Mouse (Mus musculus) skeletal muscle tissue, adult 2 months (tissue): ENCODE data around the gene Vwa5b1.

ENCODE experiments used
- DNase-seq: peaks from one replicate; pipeline ENCODE4 v3.0.0-alpha.2; 2012; ENCODE audit warnings: low read depth, low spot score

Vwa5b1 gene

DNA sequence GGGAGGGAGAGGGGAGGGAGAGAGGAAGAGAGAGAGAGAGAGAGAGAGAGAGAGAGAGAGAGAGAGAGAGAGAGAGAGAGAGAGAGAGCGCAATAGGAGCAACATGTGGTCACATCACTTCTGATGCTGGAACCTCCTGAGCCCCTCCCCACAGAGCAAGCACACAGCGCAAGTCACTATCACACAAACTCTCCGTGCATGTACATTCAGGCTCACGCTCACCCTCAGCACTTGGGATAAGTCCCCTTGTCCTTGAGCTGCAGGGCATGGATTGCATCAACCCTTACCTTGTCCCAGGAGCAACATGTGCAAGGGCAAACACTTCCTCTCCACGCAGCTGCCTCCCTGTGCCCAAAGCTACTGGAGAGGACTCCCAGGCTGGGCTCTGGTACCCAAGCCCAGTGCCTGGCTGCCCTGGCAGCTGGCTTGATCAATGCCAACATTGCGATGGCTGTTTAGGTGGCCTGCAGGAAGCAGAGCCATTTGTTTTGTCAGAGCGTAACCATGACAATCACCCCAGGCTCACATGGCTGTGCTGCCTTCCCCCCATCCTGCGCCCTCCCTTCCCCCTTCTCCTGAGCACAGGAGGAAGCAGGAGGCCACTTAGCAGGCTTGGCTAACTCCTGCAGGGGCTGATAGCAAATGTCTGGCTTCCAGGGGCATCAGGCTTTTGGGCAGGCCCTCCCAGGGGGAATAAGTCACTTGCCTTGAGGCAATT lies at the start of gene Vwa5b1:
TSS of gene Vwa5b1 (minus strand) at position 457 of the 718 bp plus-strand sequence.
- no peak for DNase-seq

DNA sequence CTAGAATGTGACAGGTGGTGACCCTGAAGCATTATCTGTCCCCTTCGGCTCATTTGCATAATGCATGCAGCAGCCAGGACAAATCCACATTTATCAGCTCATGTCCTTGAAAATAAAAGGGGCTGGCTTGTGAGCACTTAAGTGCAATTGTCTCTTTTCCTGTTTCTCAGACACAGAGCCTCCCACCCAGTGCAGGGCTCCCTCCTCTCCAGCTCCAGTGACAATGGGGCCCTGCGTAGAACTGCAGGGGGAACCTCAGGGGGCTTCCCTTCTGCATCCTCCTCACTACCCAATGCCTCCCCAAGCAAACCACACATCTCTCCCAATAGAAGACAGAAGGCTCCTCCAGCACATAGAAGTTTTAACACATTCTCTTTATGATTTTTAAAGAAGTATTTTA lies 47.1 kb upstream of the Vwa5b1 start:
- no peak for DNase-seq

DNA sequence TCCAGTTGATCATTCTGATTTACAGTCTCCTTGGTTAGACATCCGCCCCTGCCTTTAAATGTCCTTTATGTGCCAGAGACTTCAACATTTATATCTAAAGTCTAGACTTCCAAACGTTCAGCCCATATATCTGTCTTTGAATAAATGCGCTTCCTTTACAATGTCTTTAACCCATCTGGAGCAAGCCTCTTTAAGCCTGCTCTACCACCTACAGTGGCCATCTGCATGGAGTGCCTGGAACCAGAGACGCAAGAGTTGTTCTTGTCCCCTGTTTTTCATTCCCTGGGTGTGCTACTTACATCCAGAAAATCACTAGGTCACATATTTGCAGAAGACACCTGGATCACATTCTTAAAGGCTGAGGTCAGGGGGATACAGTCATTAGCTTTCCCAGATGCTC lies 44.4 kb upstream of the Vwa5b1 start:
- DNase-seq, result no peak

DNA sequence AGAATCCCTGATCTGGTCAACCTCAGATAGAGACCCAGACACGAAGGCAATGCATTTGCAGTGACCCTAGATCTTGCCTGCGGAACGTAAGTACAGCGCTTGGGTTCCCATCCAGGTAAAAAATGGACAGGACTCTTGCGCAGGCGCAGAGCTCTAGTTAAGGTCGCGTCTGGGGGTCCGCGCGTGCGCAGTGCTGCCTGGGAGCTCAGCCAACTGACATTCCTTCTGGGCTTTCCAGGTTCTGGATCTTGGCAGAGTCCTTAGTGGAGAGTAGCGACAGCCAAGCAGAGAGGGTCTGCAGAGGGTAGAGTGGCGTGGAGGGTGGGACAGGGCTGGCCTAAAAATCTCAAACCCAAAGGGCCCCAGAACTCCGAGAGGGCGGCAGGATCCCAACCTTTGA lies 41.9 kb upstream of the Vwa5b1 start:
- DNase-seq, result no peak

DNA sequence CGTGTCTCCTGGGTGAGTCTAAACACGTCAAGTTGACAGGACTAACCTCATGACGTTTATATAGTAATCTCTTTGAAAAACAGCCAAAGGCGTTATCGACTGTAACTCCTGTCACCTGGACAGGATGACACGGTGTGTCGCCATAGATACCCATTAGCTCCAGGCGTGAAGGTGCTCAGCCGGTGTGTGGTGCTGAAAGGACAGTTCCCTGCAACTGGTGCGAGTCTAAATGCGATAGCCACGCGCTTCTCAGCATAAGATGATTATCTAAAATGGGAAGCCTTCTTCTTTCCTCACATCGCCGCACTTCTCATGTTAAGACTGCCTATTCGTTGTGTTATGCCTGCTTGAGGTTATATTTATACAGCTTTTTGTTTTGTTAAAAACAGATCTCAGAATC lies 40.8 kb upstream of the Vwa5b1 start:
- no peak for DNase-seq

DNA sequence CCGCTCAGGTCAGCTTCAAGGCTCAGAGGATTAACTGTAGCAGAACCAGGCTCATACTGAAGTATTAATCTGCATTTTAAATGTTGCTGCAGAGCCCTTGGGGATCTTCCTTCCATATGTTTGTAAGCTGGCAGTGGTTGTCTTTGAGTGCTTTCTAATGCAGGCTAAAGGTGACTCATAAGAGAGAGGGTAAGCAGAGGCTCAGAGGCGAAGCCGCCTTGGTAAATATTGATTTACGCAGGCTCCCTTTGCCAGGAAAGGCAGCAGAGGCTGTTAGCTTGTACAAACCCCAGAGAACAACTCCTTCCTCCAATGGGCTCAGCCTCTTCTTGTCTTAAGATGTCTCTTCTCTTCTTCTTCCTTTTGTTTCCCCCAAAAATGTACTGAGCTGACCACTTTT lies 36.5 kb upstream of the Vwa5b1 start:
- DNase-seq, result no peak

DNA sequence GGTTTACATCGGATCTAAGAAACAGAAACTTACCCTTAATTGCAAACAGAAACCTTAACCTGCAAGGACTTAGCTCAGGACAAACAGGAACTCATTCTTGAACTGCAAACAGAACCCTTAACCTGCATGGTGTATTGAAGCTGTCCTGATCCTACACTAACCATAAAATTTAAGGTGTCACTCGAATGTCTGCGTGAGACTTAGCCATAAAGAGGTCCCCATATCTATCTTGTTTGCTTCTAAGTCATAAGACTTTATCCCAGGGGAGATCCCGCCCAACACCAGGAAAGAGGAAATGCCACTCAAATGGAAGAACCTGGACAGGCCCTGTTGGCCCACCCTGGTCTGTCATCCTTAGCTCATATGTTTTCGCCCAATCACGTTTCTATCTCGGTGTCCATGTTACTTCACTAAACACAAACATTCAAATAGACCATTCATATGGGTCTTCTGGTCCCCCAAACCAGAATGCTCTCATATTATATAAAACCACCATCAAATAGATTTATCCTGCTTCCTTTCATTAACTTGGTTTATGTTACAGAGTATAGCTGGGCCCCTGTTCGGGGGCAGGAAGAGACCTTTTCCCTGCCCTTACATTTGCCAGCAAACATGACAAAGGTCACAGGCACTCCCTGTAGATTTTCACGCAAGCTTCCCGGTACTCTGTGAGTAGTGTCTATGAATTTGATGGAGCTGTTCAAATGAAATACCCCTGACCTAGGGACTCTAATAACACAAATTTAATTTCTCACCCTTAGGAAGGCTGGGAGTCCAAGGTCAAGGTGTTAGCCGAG lies 34.6 kb upstream of the Vwa5b1 start:
- no peak for DNase-seq

DNA sequence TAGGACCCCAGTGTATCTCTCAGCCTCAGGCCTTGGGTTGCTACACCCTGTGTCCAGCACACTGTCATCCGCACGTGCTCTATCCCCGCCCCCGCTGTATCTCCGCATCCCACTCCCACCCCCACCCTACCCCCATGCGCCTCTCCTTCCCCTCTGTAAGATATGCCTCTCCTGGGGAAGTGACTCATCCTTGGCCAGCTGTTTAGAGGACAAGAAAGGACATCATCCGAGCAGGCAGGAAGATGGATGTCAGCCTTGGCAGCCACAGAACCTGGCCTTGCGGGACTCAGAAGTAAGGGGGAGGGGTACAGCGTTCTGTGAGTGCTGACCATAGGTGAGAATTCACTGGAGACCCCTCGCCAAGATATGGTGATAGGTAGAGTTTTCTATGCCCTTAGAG lies 30.8 kb upstream of the Vwa5b1 start:
- no peak for DNase-seq

DNA sequence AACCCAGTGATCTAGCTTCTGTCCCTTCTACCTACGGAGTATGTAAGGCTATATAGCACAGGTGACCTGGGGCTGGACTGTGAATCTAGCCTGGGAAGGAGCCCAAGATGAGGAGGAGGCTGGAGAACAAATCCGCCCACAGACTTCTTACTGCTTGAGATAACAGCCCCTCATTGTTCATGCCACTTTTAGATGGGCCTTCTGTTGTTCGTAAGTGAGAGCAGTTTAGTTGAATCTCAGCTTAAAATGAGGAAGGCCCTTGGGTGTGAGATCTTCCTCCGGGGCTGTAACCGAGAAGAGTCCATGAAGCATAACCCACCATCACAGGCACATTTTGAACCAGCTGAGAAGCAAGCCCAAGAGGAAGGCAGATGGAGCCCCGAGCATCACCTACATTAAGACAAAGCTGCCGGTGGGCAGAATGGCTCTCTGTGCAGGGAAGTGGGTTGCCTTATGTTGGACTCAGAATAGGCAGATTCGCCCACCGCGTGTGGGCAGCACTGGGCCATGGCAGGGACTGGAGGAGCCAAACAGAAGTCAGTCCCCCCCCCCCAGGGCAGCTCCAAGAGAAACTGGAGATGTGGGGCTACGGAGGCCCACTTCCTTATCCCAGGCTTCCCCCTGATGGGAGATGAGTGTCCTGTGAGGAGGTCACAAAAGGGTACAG lies 24.4 kb upstream of the Vwa5b1 start:
- no peak for DNase-seq

DNA sequence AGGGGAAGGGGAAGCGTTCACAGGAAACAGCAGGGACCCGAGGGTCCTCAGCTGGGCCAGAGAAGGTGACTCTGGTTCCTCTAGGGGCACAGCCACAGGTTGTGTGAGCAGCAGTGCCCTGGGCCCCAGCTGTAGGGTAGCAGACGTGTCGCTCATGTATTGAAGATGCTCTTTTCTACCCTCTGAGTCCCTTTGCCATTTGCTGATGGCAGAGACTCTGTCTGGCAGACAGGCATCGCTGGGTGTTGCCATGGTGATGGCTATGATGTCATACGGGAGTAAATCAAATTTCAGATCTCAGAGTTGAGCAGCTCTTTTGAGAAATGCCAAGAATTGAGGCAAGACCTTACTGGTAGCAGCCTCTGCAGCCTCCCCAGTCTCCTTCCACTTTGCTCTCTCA lies 17.4 kb upstream of the Vwa5b1 start:
- DNase-seq, result no peak

DNA sequence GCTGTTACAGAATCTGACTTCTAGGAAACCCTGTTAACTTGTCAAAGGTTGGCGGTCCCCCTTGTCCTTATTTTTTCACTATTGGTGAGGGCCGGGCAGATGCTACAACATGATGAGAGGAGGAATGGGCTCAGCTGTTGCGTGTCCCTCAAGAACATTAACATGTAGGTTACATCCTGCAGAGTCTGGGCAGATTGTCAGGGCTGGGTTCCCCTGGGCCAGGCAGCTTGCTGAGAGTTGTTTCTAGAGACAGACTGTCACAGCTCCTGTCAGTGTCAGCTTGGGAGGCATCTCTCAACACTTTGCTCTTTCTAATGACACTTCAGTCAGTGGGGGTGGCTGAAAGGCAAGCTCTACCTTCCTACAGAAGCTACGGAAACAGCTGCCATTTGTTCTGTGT lies 16.2 kb upstream of the Vwa5b1 start:
- DNase-seq, result no peak

DNA sequence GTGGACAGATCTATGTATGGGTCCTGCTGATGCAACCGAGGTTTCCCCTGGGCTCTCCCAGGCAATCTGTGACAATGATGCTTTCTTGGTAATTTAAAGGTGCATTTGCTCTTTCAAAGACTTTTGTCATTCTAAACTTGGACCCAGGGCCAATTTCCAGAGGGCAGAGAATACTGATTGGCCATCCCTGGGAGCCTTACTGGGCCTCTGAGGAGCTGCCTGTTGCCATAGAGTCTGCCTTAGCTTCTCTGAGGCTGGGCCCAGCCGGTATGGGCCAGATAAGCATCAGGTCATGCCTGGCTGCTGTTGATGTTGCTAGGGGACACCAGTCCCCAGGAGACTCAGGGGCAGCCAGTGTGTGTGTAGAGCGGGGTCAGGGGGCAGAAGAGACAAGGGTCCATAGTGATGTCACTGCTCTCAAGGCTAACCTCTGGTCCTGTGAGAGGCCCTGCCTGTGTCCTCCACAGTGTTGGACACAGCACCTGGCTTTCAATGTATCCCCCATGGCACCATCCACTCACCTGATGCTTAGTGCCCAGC lies 12.5 kb upstream of the Vwa5b1 start:
- DNase-seq, result no peak

DNA sequence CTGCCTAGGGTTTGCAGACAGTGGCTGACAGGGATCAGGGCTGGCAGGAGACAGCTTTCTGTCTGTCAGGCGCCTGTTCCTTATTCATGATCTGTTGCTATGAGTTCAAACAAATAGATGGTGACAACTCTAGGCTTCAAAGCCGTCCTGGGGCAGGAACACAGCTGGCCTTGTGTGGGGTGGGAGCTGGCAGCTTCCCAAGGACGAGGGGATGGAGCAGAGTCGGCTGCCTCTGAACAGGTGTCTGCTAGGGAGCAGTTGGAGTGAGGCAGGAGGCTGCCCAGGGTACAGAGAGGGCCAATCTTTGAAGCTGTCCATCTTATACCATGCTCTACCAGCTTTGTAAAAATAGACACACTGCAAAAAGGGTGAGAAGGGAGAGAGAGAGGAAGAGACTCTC lies 6.6 kb upstream of the Vwa5b1 start:
- DNase-seq, result no peak

DNA sequence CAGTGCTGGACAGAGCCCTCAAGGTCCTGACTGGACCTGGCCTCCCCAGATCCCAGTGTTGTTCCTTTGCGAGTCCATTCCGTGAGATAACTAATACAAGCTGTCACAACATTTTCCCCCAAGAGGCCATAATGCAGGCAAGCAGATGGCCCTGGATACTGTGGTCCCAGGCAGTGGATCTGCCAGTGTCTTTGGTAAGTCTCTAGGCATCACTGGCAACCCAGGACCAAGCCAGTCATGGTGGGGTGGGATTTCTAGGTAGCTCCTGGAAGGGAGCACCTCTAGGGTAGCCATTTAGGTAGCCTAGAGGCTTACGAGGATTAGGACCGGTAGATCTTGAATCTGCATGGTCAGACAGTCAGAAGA lies 445 bp upstream of the Vwa5b1 start:
- no peak for DNase-seq

DNA sequence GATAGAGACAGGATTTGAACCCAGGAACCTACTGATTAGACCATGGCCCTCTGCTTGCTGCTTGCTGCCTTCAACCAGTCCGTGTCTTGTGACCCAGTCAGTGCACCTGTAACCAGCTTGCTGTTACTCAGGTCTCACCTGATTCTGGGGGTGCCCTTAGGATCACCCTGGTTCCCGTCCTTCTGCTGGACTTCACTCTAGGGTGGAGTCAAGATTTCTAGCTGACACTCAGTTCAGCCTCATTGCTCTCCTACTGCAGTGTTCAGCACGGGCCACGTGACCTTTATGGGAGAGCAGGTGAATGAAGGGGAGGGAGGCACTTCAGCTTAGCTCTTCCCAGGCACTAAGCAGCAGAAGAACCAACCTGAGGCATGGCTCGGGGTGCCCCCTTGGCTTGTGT lies 7.4 kb downstream of the Vwa5b1 start:
- no peak for DNase-seq

DNA sequence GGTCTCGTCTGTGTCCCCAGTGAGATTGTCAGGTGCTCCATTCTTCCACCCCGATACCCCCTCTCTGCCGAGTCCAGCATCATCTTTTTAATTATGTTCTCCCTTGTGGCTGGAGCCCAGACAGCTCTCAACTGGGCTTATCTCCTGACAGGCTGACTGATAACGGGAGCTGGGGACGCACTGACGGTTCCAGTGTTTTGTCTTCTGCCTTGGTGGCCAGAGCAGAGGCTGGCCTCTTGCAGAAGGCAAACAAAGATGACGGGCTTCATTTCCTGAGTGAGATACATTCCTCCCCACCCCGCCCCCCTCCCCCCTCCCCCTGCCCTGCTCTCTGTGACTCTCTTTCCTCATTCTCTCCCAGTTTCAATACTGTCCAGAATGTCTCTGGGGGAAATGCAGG lies 21.2 kb downstream of the Vwa5b1 start:
- DNase-seq, result no peak

DNA sequence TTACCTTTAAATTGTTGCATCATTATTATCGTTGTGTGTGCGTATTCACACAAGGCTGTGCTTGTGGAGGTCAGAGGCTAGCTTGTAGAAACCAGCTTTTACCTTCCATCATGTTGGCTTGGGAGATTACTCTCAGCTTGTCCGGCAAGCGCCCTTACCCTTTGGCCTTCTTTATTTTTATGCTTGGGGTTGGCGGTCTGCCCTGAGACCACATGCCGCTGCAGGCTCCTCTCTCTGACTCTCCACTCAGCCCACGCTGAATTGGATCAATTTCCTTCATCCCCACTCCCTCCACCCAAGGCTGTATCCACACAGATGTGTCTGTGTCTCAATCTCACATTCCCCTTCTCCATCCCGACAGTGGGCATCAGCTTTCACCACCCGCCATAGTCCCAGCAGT lies 33.8 kb downstream of the Vwa5b1 start:
- DNase-seq, result no peak

DNA sequence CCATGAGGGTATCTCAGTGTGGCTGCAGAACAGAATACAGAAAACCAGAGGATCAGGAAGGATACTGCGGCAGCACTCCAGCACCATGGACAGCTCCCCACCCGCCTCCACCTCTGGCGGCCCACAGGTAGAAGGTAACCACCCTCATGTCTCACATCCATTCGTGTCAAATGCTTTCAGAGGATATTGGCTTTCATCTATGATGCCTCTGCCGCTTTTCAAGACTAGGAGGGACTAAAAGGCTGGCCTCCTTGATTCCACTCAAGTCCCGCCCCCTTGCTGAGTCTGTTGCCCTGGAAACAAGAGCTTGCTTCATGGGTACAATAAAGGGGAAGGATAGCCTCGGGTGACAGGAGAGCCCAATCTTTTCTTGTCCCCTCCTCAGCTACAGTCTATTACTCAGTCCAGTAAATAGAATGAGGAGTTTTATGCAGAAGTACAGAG lies 37.8 kb downstream of the Vwa5b1 start:
- no peak for DNase-seq

DNA sequence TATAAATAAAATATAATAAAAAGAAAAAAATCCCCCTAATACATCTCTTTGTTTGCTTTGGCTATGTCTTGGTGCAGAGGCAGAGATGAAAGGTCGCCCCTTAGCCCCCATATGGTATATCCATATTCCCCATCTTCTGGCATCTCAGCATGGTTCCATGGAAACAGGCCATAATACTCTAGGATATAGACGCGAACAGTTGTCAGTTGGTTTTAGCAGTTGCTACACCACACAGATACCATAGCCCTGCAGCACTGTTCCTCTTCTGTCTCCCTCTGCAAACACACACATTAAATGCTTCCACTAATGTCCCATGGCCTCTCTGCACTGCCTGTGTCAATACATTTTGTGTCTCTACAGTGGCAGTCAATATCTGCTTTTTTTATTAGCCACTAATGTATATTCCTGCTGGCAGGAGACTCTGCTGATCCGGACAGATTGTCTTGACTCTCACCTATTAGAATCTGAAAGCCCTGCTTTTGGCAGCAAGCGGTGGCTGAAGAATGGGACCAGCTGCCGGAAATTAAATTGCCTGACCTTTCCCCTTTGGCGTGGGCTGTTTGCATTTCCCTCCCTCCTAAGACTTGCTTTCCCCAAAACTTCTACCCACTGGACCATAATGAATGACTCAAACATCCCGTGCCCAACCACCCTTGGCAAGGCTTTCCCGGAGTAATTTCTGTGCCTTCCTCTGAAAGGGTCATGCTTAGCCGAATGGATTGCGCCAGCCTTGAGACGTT lies 39.1 kb downstream of the Vwa5b1 start:
- DNase-seq, result no peak

DNA sequence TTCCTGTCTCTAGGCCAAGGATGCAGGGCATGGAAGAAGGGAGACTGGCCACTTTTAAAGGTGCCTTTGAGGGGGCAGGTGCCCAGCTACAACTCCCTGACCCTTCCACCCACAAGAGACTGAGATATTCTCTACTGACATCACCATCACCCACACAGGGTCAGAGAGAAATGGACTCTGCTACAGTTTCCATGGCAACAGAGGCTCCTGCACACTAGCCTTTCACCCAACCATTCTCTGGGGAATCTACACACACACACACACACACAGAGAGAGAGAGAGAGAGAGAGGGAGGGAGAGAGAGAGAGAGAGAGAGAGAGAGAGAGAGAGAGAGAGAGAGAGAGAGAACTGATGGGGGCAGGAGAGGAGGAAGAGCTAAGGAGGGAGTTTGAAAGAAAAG lies 50.7 kb downstream of the Vwa5b1 start:
- no peak for DNase-seq

DNA sequence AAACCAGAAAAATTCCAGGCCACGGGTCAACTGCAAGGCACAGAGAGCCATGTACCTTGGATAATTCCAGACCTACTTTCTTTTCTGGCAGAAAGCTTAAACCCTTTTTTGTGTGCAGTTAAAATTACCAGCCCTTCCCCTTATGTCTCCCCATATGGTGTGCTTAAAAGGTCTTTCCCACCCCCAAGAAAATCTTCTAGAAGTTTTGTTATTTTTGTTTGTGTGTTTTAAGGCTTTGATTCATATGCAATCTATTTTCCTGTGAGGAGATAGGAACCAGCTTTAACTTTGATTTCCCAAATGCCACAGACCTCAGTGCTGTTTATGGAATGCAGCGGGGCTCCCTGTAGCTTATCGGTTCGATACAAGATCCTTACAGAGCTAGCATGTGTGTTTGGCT lies 53.2 kb downstream of the Vwa5b1 start:
- DNase-seq, result no peak

DNA sequence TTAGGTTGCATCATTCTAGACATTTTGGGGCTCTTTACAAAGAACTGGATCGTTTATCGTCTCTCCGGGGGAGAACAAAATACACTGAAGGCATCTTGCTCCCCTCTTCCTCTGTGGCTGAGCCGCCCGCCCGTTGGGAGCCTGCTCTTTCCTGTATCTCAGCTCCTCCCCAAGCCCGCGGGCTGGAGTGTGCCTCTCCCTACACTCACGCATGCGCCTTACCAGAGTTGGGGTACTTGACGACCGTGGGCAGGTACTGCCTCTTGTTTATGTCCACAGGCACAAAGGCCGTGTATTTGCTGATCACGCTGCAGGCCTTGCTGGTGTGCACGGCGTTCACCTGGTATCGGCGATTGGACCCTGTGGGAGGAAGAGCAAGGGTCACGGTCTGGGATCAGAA lies 57.3 kb downstream of the Vwa5b1 start:
- no peak for DNase-seq
